Mouse (Mus musculus) MEL (cell line): ENCODE data around the gene Frmd4a. TPM values are rescaled to one million over a fixed set of nuclear protein-coding genes. Genes with fewer than 3 reads are reported as not detected.
A peak's percentile ranks its signal among the peaks of the same experiment; 100 is the strongest.

Experiments used
- DNase-seq: peaks from one replicate; pipeline ENCODE4 v3.0.0; 2011; ENCODE audit warnings: low read depth, low spot score
- H3K27ac ChIP-seq: 2 replicates; pipeline ENCODE4 v1.5.1; 2012; ENCODE audit warnings: low read depth, mild to moderate bottlenecking, control low read depth, low read length, moderate library complexity; ENCODE audit not compliant: control insufficient read depth
- H3K27me3 ChIP-seq, 2 experiments: fragments of 150-350 bp in 1 of 2; sonication (generic) in 1 of 2; 2 replicates each; pipeline ENCODE4 v1.6.1; 2012; ENCODE audit warnings: low read length in 2 of 2, mild to moderate bottlenecking in 2 of 2, improper control_type of control experiment in 1 of 2, moderate library complexity in 1 of 2; ENCODE audit not compliant: insufficient read depth in 2 of 2, control insufficient read depth in 1 of 2
- H3K36me3 ChIP-seq, 2 experiments: 2 replicates each; pipeline ENCODE4 v1.6.1; 2012 to 2014; ENCODE audit warnings: low read length in 2 of 2, improper control_type of control experiment in 1 of 2, inconsistent platforms in 1 of 2, mild to moderate bottlenecking in 1 of 2; ENCODE audit not compliant: insufficient read depth in 2 of 2, control insufficient read depth in 1 of 2
- H3K4me1 ChIP-seq, 2 experiments: fragments of 150-350 bp in 1 of 2; sonication (generic) in 1 of 2; 2 replicates each; pipeline ENCODE4 v1.6.1; 2012; ENCODE audit warnings: low read length in 2 of 2, improper control_type of control experiment in 1 of 2, mild to moderate bottlenecking in 1 of 2; ENCODE audit not compliant: insufficient read depth in 2 of 2, control insufficient read depth in 1 of 2
- H3K4me3 ChIP-seq, 2 experiments: fragments of 150-350 bp in 1 of 2; sonication (generic) in 1 of 2; 2 replicates each; pipeline ENCODE4 v1.5.1; 2012; ENCODE audit warnings: low read depth in 2 of 2, low read length in 2 of 2, mild to moderate bottlenecking in 2 of 2, moderate library complexity in 2 of 2, control low read depth in 1 of 2, improper control_type of control experiment in 1 of 2; ENCODE audit not compliant: control insufficient read depth in 1 of 2, insufficient read depth in 1 of 2
- H3K79me2 ChIP-seq: 2 replicates; pipeline ENCODE4 v1.6.1; 2012; ENCODE audit warnings: mild to moderate bottlenecking, low read length, moderate library complexity; ENCODE audit not compliant: control insufficient read depth, poor library complexity, insufficient read depth
- H3K9ac ChIP-seq: 2 replicates; pipeline ENCODE4 v1.6.1; 2012; ENCODE audit warnings: low read depth, mild to moderate bottlenecking, control low read depth, low read length, moderate library complexity; ENCODE audit not compliant: control insufficient read depth, poor library complexity, severe bottlenecking
- H3K9me3 ChIP-seq: fragments of 150-350 bp; sonication (generic); replicated peaks from 2 replicates; pipeline ENCODE4 v1.6.1; 2012; ENCODE audit warnings: mild to moderate bottlenecking, low read length, improper control_type of control experiment, moderate library complexity; ENCODE audit not compliant: insufficient read depth
- E2F4 ChIP-seq: IDR thresholded peaks from 2 replicates; pipeline ENCODE4 v1.6.1; 2011; ENCODE audit warnings: low read depth, low read length, improper control_type of control experiment, borderline replicate concordance
- EP300 ChIP-seq, 2 experiments: IDR thresholded peaks; 2 replicates each; pipeline ENCODE4 v1.6.1; 2011; ENCODE audit warnings: improper control_type of control experiment in 2 of 2, low read length in 2 of 2, low read depth in 1 of 2, mild to moderate bottlenecking in 1 of 2
- ETS1 ChIP-seq: IDR thresholded peaks from 2 replicates; pipeline ENCODE4 v1.6.1; 2012; ENCODE audit warnings: low read depth, mild to moderate bottlenecking, inconsistent platforms, low read length, improper control_type of control experiment, moderate library complexity
- GATA1 ChIP-seq: IDR thresholded peaks from 2 replicates; pipeline ENCODE4 v1.6.1; 2011; ENCODE audit warnings: low read depth, low read length, improper control_type of control experiment
- HCFC1 ChIP-seq: IDR thresholded peaks from 2 replicates; pipeline ENCODE4 v1.6.1; 2012; ENCODE audit warnings: low read depth, mild to moderate bottlenecking, inconsistent platforms, low read length, improper control_type of control experiment, moderate library complexity
- KAT2A ChIP-seq: conservative IDR thresholded peaks from 2 replicates; pipeline ENCODE4 v1.6.1; 2012; ENCODE audit warnings: low read depth, low read length, improper control_type of control experiment, inconsistent platforms
- MAX ChIP-seq: IDR thresholded peaks from 2 replicates; pipeline ENCODE4 v1.6.1; 2011; ENCODE audit warnings: low read length, improper control_type of control experiment
- MXI1 ChIP-seq: IDR thresholded peaks from 2 replicates; pipeline ENCODE4 v1.6.1; 2011; ENCODE audit warnings: mild to moderate bottlenecking, low read depth, low read length, improper control_type of control experiment
- MYB ChIP-seq: IDR thresholded peaks from 2 replicates; pipeline ENCODE4 v1.6.1; 2011; ENCODE audit warnings: mild to moderate bottlenecking, low read depth, low read length, improper control_type of control experiment
- NELFE ChIP-seq: IDR thresholded peaks from 2 replicates; pipeline ENCODE4 v1.6.1; 2011; ENCODE audit warnings: low read depth, low read length, improper control_type of control experiment
- POLR2AphosphoS5 ChIP-seq: IDR thresholded peaks from 2 replicates; pipeline ENCODE4 v1.6.1; 2012; ENCODE audit warnings: low read depth, borderline replicate concordance, mild to moderate bottlenecking, inconsistent platforms, low read length, moderate library complexity, mixed read lengths
- RAD21 ChIP-seq: IDR thresholded peaks from 2 replicates; pipeline ENCODE4 v1.6.1; 2011; ENCODE audit warnings: mild to moderate bottlenecking, low read depth, low read length, improper control_type of control experiment
- RCOR1 ChIP-seq: IDR thresholded peaks from 2 replicates; pipeline ENCODE4 v1.6.1; 2012; ENCODE audit warnings: low read depth, mild to moderate bottlenecking, inconsistent platforms, low read length, improper control_type of control experiment
- SIN3A ChIP-seq: IDR thresholded peaks from 2 replicates; pipeline ENCODE4 v1.6.1; 2012; ENCODE audit warnings: low read length, improper control_type of control experiment, inconsistent platforms
- TAL1 ChIP-seq: IDR thresholded peaks from 2 replicates; pipeline ENCODE4 v1.6.1; 2012; ENCODE audit warnings: mild to moderate bottlenecking, inconsistent platforms, low read length, moderate library complexity, mixed read lengths
- TBP ChIP-seq: IDR thresholded peaks from 2 replicates; pipeline ENCODE4 v1.8.0; 2011; ENCODE audit warnings: low read depth, low read length, improper control_type of control experiment
- TCF12 ChIP-seq: IDR thresholded peaks from 2 replicates; pipeline ENCODE4 v1.6.1; 2014; ENCODE audit warnings: low read depth, mild to moderate bottlenecking, inconsistent platforms, low read length, improper control_type of control experiment, moderate library complexity
- UBTF ChIP-seq: IDR thresholded peaks from 2 replicates; pipeline ENCODE4 v1.6.1; 2012; ENCODE audit warnings: low read depth, mild to moderate bottlenecking, inconsistent platforms, low read length, improper control_type of control experiment, moderate library complexity, borderline replicate concordance; ENCODE audit not compliant: insufficient read depth
- ZC3H11A ChIP-seq: IDR thresholded peaks from 2 replicates; pipeline ENCODE4 v1.6.1; 2012; ENCODE audit warnings: low read depth, mild to moderate bottlenecking, inconsistent platforms, low read length, improper control_type of control experiment
- ZMIZ1 ChIP-seq: IDR thresholded peaks from 2 replicates; pipeline ENCODE4 v1.6.1; 2012; ENCODE audit warnings: low read depth, mild to moderate bottlenecking, inconsistent platforms, low read length, improper control_type of control experiment, moderate library complexity
- polyA plus RNA-seq, 2 experiments: library from polyadenylated mRNA; stranded (reverse) in 1 of 2; unstranded in 1 of 2; fragments of >175 nt in 1 of 2; fragments of >200 nt in 1 of 2; gene quantifications; 2 replicates each; pipeline versions ENCODE4 v1.2.1 to v1.2.4; 2012; ENCODE audit warnings: low replicate concordance in 2 of 2, low read depth in 1 of 2; ENCODE audit not compliant: insufficient read length in 2 of 2, insufficient read depth in 1 of 2, missing spikeins in 1 of 2
- total RNA-seq: library from RNA; depleted of rRNA; stranded (reverse); fragments of 300-350 nt; gene quantifications from 2 replicates; pipeline ENCODE4 v1.2.3, GENCODE M21; 2012

The Frmd4a gene
- total and polyA plus RNA-seq, 3 experiments, result 6.4 to 14.4 TPM; not detected in 1

GRCm38 (mm10) chr2:4466084-4466483 lies 448.6 kb downstream of the Frmd4a start:
- Histone ChIP-seq H3K9me3 (no peaks in the 10 kb centered on the region), H3K27me3 (0 out of 4 replicates have a peak, but pooled peaks cover 0 to 2% of the 10 kb centered on the region in 2 experiments), H3K9ac (no peak overlapping the region), H3K79me2 (no peaks in the 10 kb centered on the region), H3K27ac (no peak overlapping the region), H3K36me3 (peaks cover 0 to 4% of the 10 kb centered on the region in 2 experiments; a peak in 2 of 4 replicates), H3K4me1 (peaks cover 6 to 9% of the 10 kb centered on the region in 2 experiments; a peak in 3 of 4 replicates), H3K4me3 (no peak overlapping the region)
- TF ChIP-seq HCFC1 (no peak), ETS1 (no peak), KAT2A (no peak)
- DNase-seq, result no peak

- Histone ChIP-seq H3K79me2 (no peaks in the 10 kb centered on the region), H3K4me3 (no peak overlapping the region), H3K27ac (peak overlapping the region; percentile 52; the same call in 1 of the 2 replicates)
- TF ChIP-seq TBP (no peak; the same call in 1 of the 2 replicates), SIN3A (peak; percentile 37; the same call in 1 of the 2 replicates), MYB (peak; percentile 81), NELFE (no peak), POLR2AphosphoS5 (no peak), RAD21 (no peak), RCOR1 (peak; percentile 84), TCF12 (peak; percentile 75), UBTF (no peak), MXI1 (no peak), EP300 (IDR thresholded peaks at IDR 0.05; ENCODE audit: low read depth in 1 of 2, low read length in 2 of 2) (peak; percentile 79 to 93), ZC3H11A (no peak), E2F4 (no peak), MAX (peak; percentile 67), TAL1 (peak; percentile 81), GATA1 (peak; percentile 73), ZMIZ1 (no peak), ETS1 (peak; percentile 37; the same call in 1 of the 2 replicates)
- TF ChIP-seq, all 39 proteins: peak for 9
- Histone ChIP-seq H3K4me1 (peaks cover 6 to 9% of the 10 kb centered on the region in 2 experiments; a peak in 3 of 4 replicates), H3K27me3 (0 out of 4 replicates have a peak, but pooled peaks cover 0 to 2% of the 10 kb centered on the region in 2 experiments), H3K9ac (no peak overlapping the region), H3K36me3 (peaks cover 0 to 4% of the 10 kb centered on the region in 2 experiments; a peak in 2 of 4 replicates), H3K9me3 (no peaks in the 10 kb centered on the region)
- peak; percentile 83 for DNase-seq
Measured at GRCm38 (mm10) chr2:4467314-4467713, 449.8 kb downstream of the Frmd4a start.
